Mouse (Mus musculus) thymus, postnatal 36 days (tissue): ENCODE measurements at regions not wholly inside any gene's neighbourhood (a gene's known extent, or its start where the extent isn't known, plus 50 kb on each side); places are given as distances from the start of the nearest gene placed in this dataset.
A peak's percentile ranks its signal among the peaks of the same experiment; 100 is the strongest.

Experiments
- DNase-seq, 2 experiments: peaks; one replicate each; pipeline ENCODE4 v3.0.0; 2022; ENCODE audit warnings: mixed read lengths in 2 of 2

- DNase-seq: no peak
These were observed 162.6 kb upstream of the Ank start for GRCm38 (mm10) chr15:27303856-27304255.

- DNase-seq: no peak
These were observed 162.2 kb upstream of the Ank start for GRCm38 (mm10) chr15:27304256-27304655.

- no peak for DNase-seq
These were observed 161.4 kb upstream of the Ank start for GRCm38 (mm10) chr15:27305035-27305434.

GRCm38 (mm10) chr15:27308639-27309038, 157.8 kb upstream of the Ank start:
- DNase-seq: no peak

GRCm38 (mm10) chr15:27315964-27316745, 150.3 kb upstream of the Ank start:
- no peak for DNase-seq

- no peak for DNase-seq
These were observed 149.7 kb upstream of the Ank start for GRCm38 (mm10) chr15:27316746-27317129.

GRCm38 (mm10) chr15:27321915-27322665, 144.4 kb upstream of the Ank start:
- no peak for DNase-seq

- DNase-seq: peak; percentile 27 to 33
These were observed 140.5 kb upstream of the Ank start for GRCm38 (mm10) chr15:27325847-27326548.

- DNase-seq: no peak
These were observed 140.0 kb upstream of the Ank start for GRCm38 (mm10) chr15:27326549-27326876.

GRCm38 (mm10) chr15:27327744-27328143, 138.7 kb upstream of the Ank start:
- DNase-seq: no peak

- no peak for DNase-seq
These were observed 138.0 kb upstream of the Ank start for GRCm38 (mm10) chr15:27328441-27328840.

GRCm38 (mm10) chr15:27340070-27340469, 126.4 kb upstream of the Ank start:
- no peak for DNase-seq

GRCm38 (mm10) chr15:27341518-27341976, 124.9 kb upstream of the Ank start:
- no peak for DNase-seq

GRCm38 (mm10) chr15:27358441-27358840, 108.0 kb upstream of the Ank start:
- no peak for DNase-seq

- no peak for DNase-seq
These were observed 107.2 kb upstream of the Ank start for GRCm38 (mm10) chr15:27359271-27359670.

- DNase-seq: no peak
These were observed 92.0 kb upstream of the Ank start for GRCm38 (mm10) chr15:27374517-27374916.

GRCm38 (mm10) chr15:27378601-27379094, 87.8 kb upstream of the Ank start:
- no peak for DNase-seq

- DNase-seq: no peak
These were observed 86.0 kb upstream of the Ank start for GRCm38 (mm10) chr15:27380436-27380945.

GRCm38 (mm10) chr15:27381565-27381964, 84.9 kb upstream of the Ank start:
- no peak for DNase-seq

- no peak for DNase-seq
These were observed 75.9 kb upstream of the Ank start for GRCm38 (mm10) chr15:27390567-27390966.

GRCm38 (mm10) chr15:27405721-27406161, 60.7 kb upstream of the Ank start:
- DNase-seq: no peak

GRCm38 (mm10) chr15:27409856-27410255, 56.6 kb upstream of the Ank start:
- DNase-seq: no peak

GRCm38 (mm10) chr15:27412304-27412703, 54.2 kb upstream of the Ank start:
- DNase-seq: no peak
